8 mouse cellular contexts compared by ENCODE assay signal in the genomic region with DNA sequence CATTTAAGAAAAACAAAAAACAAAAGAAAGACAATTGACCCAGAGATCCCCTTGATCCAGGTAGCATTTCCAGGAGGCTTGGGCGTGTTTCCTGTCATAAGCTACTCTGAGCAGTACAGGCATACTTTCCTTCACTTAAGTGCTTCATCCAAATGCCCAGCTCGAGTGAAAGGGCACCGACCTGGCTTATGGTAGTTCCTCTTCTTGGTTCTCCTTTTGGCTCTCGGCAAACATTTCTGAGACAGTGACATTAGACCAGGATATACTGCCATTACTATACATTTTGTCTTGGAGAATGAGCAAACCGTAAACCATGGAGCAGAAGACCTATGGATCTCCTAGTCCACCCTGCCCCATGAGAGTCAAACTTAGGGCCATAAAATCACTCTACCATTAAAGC. TPM values are rescaled to one million over a fixed set of nuclear protein-coding genes. Genes with fewer than 3 reads are reported as not detected.
A peak's percentile ranks its signal among the peaks of the same experiment; 100 is the strongest.
DNase-seq lines count a peak whose midpoint lies in the region; ATAC-seq and TF ChIP-seq lines count a peak whose summit lies in the region.
"Had no signal": no experiment of that assay in that cellular context is flagged by ENCODE, and none has a peak within 500 bp of the region (broad histone marks: within the 10 kb centered on the region; RNA-seq: fewer than 3 reads in every experiment).

No protein-coding gene starts in this region.

- 69% methylated on average over 5 of the region's 5 CpGs for WGBS in lung, postnatal 0 days
- WGBS in forebrain, embryonic 16.5 days = 95% methylated on average over 5 of the region's 5 CpGs
- 48% methylated on average over 5 of the region's 5 CpGs for WGBS in liver, embryonic 13.5 days (ENCODE audit: insufficient replicate concordance)

- no peak for TF ChIP-seq EP300 in lung, postnatal 0 days (IDR thresholded peaks at IDR 0.05)

- no peaks in the 10 kb centered on the region for H3K36me3 ChIP-seq in lung, postnatal 0 days (ENCODE audit: insufficient read depth, low read length)
- H3K36me3 ChIP-seq in forebrain, embryonic 16.5 days (ENCODE audit: control insufficient read depth, insufficient read depth) = no peaks in the 10 kb centered on the region
- H3K36me3 ChIP-seq in liver, embryonic 13.5 days = no peaks in the 10 kb centered on the region
- H3K36me3 ChIP-seq in splenic B cell, adult 2 months (ENCODE audit: control insufficient read depth, insufficient read depth, low read length, poor library complexity, severe bottlenecking) = no peaks in the 10 kb centered on the region
- H3K36me3 ChIP-seq: kidney, embryonic 15.5 days had no signal

- no peaks in the 10 kb centered on the region for H3K9me3 ChIP-seq in lung, postnatal 0 days (ENCODE audit: low read length)
- no peaks in the 10 kb centered on the region for H3K9me3 ChIP-seq in forebrain, embryonic 16.5 days (ENCODE audit: control insufficient read depth, low read length)
- no peaks in the 10 kb centered on the region for H3K9me3 ChIP-seq in liver, embryonic 13.5 days (replicated peaks)
- H3K9me3 ChIP-seq: kidney, embryonic 15.5 days had no signal

- H3K27me3 ChIP-seq in lung, postnatal 0 days (replicated peaks; ENCODE audit: insufficient read depth, low read length) = no peaks in the 10 kb centered on the region
- no peaks in the 10 kb centered on the region for H3K27me3 ChIP-seq in forebrain, embryonic 16.5 days (replicated peaks; ENCODE audit: control insufficient read depth, insufficient read depth, low read length)
- no peaks in the 10 kb centered on the region for H3K27me3 ChIP-seq in liver, embryonic 13.5 days
- H3K27me3 ChIP-seq in splenic B cell, adult 2 months (ENCODE audit: control insufficient read depth, insufficient read depth, low read length, poor library complexity, severe bottlenecking) = no peaks in the 10 kb centered on the region
- H3K27me3 ChIP-seq: kidney, embryonic 15.5 days had no signal

- H3K4me3 ChIP-seq in lung, postnatal 0 days (ENCODE audit: low read depth, low read length) = no peak overlapping the region
- H3K4me3 ChIP-seq in forebrain, embryonic 16.5 days (replicated peaks; ENCODE audit: low read length) = no peak overlapping the region
- H3K4me3 ChIP-seq in liver, embryonic 13.5 days (replicated peaks) = 0 out of 2 replicates have a peak overlapping the region, but pooled peaks have one; percentile 80
- H3K4me3 ChIP-seq: kidney, embryonic 15.5 days had no signal

- H3K4me1 ChIP-seq in lung, postnatal 0 days (ENCODE audit: insufficient read depth, low read depth, low read length) = peaks cover 4% of the 10 kb centered on the region; the same call in 1 of the 2 replicates
- peaks cover 40% of the 10 kb centered on the region for H3K4me1 ChIP-seq in forebrain, embryonic 16.5 days (replicated peaks; ENCODE audit: control insufficient read depth, insufficient read depth, low read length)
- H3K4me1 ChIP-seq in liver, embryonic 13.5 days (replicated peaks) = peaks cover 58% of the 10 kb centered on the region

- no peak for DNase-seq in lung, postnatal 0 days (ENCODE audit: low spot score)
- DNase-seq in lung, postnatal 4 days = no peak
- DNase-seq in liver, embryonic 13.5 days = no peak
- peak; percentile 48 for DNase-seq in splenic B cell, adult 2 months (ENCODE audit: low read depth, low spot score)
- no peak for DNase-seq in urinary bladder, postnatal 36 days (ENCODE audit: low spot score in 2 of 2)
- DNase-seq in frontal cortex, adult 2 months (ENCODE audit: extremely low spot score in 1 of 2, low spot score in 1 of 2) = no peak

- H3K4me2 ChIP-seq in lung, postnatal 0 days (replicated peaks; ENCODE audit: low read depth, low read length) = peak overlapping the region; percentile 97; the same call in 1 of the 2 replicates
- H3K4me2 ChIP-seq in forebrain, embryonic 16.5 days (ENCODE audit: low read length) = peak overlapping the region; percentile 42
- H3K4me2 ChIP-seq in liver, embryonic 13.5 days = peak overlapping the region; percentile 100
- H3K4me2 ChIP-seq: kidney, embryonic 15.5 days had no signal

- no peak overlapping the region for H3K9ac ChIP-seq in lung, postnatal 0 days (replicated peaks; ENCODE audit: low read depth)
- no peak overlapping the region for H3K9ac ChIP-seq in forebrain, embryonic 16.5 days (replicated peaks; ENCODE audit: low read depth, low read length)
- H3K9ac ChIP-seq in liver, embryonic 13.5 days = peak overlapping the region; percentile 44; the same call in 1 of the 2 replicates
- H3K9ac ChIP-seq: kidney, embryonic 15.5 days had no signal

- no peak for TF ChIP-seq CTCF in lung, postnatal 0 days (IDR thresholded peaks at IDR 0.05)

- ATAC-seq in lung, postnatal 0 days = no peak
- no peak for ATAC-seq in forebrain, embryonic 16.5 days
- ATAC-seq in liver, embryonic 13.5 days (ENCODE audit: low read depth) = no peak

- no peak overlapping the region for H3K27ac ChIP-seq in lung, postnatal 0 days (ENCODE audit: low read length)
- H3K27ac ChIP-seq in forebrain, embryonic 16.5 days (ENCODE audit: low read length) = no peak overlapping the region
- H3K27ac ChIP-seq in liver, embryonic 13.5 days = no peak overlapping the region
- H3K27ac ChIP-seq: kidney, embryonic 15.5 days had no signal

RNA-seq across cellular contexts. Expression of gene Slc1a4, which starts 2.8 kb away (rescaled TPM):
- polyA plus RNA-seq in lung, postnatal 0 days (2015; fragmentation: Nextera tagmentation; extraction: Ambion mirVana) = 17.5 and 17.7 TPM in 2 replicates
- polyA plus RNA-seq in forebrain, embryonic 16.5 days (2015; fragmentation: Nextera tagmentation; extraction: Ambion mirVana) = 56.4 and 60.0 TPM in 2 replicates
- 7.3 and 9.0 TPM in 2 replicates for polyA plus RNA-seq in liver, embryonic 13.5 days (2015; fragmentation: Nextera tagmentation; extraction: Ambion mirVana)
- 24.3 and 30.8 TPM in 2 replicates for polyA plus RNA-seq in frontal cortex, adult 2 months (2012; rRNA removed)

Comparison
In these comparisons a context has a peak if more than half of its experiments do, and no peak if none do; other contexts are left out.
1. H3K4me2 ChIP-seq: peak in every context shown above with its lines; median percentile 100 in liver, embryonic 13.5 days; 97 in lung, postnatal 0 days; 42 in forebrain, embryonic 16.5 days.